Mouse (Mus musculus): ENCODE measurements at regions not wholly inside any gene's neighbourhood (a gene's known extent, or its start where the extent isn't known, plus 50 kb on each side); places are given as distances from the start of the nearest gene placed in this dataset.

DNA sequence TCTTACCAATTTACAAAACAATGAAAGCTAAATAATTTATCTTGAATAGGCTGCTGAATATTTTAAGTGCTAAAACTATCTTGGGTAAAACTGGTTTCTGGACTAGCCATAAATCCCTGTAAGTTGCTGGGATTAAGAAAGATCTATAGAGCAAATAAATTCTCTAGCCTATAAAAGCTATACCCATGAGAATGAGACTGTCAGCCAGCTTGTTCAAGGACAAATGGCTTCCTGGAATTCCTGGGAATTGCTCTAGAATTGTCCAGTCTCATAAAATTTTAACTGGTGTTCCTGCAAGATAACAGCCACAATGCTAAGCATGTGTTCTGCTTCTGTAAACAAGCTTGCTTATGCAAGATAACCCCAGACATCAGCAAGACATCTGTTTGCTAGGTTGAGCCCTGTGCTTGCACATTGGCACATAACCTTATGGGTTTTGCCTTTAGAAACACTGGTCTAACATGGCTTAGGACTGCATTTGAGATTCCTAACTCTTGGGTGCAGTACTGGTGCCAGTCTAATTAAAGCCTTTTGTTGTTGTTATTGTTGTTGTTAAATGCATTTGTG is 180.2 kb upstream of the Syt10 start:
- no peak for DNase-seq

DNA sequence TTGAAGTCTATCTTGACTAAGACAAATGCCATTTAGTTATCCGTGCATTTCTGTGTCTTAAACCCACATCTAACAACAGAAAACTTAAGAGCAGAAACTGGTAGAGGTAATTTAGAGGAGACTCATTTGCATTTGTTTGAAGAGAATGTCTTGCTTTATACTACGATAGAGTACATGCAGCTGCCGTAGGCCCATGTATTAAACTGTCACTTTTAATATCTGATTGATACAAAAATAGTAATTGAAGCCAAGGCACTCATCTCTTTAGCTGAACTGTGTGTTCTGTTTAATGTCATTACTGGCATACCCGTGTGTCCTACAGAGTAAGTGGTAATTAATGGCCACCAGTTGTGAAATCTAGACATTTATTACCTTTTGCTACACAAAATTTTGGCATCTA is 181.5 kb upstream of the Syt10 start:
- DNase-seq, result no peak

DNA sequence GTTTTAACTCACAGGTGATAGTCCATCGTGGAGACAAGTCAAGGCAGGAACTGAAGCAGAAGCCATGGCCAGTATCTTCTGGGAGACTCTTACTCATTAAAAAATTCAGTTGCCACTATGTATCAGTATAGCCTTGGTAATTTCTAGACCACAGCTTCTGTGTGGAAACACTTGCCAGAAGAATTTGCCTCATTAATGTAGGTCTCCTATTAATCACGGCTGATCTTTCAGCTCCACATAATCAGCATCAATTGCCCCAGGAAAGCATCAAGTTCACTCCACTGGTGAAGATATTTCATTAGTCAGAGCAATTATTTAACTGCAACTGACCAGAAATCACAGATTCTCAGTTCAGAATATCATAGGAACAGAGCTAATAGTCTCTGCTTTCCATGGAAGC is 189.8 kb upstream of the Alg10b start:
- DNase-seq, result peak; percentile 75

DNA sequence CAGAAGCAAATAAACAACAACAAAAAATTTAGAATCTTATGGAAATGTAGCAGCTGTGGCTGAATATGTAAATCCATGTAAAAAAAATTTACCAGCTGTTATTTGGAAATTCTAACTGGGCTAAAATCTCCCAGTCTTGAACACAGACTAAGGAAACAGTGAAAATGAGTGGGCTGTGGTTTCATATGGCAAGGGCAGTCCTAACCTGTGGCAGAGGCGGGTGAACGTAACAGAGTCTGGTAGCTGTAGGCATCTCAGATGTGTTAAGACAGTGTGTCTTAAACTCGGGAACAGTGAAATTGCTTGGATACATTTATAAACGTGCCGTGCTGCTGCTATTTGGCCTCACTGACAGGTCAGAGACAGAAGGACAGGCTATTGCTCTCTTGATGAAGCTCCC is 178.4 kb upstream of the Alg10b start:
- no peak for DNase-seq

DNA sequence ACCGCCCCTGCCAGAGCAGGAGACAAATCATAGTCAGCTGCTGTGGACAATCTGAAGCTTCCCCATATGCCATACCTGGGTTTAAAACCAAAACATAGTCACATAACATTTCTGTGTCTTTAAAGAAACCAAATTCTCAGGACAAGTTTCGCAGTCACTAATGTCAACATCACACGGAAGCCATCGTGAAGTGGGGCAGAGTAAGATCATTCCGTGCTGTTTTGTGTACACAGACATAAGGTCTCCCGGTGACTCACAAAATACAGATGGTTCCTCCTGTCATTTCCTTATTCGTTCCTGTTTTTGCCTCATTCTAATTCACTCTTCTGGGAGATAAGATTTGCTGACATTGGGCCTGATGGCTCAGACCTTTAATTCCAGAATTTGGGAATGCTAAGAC is 162.1 kb upstream of the Alg10b start:
- DNase-seq, result no peak

DNA sequence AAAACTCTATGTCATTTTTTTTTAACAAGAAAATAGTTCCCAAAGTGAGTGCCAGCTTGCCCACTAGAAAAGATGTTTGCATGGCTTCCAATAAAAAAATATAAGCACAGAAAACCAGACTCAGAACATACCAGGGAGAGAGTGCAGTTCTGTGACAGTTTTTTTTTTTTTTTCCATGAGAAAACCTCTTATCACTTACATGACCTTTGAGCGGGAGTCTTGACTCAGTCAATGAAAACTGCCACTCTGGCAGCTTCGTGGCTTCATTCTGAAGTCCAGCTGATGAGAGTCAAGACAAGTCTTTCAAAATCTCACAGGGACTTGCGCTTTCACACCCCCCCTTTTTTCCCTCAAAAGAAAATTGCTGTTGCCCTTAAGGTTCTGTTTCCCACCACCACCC is 158.3 kb upstream of the Alg10b start:
- no peak for DNase-seq

DNA sequence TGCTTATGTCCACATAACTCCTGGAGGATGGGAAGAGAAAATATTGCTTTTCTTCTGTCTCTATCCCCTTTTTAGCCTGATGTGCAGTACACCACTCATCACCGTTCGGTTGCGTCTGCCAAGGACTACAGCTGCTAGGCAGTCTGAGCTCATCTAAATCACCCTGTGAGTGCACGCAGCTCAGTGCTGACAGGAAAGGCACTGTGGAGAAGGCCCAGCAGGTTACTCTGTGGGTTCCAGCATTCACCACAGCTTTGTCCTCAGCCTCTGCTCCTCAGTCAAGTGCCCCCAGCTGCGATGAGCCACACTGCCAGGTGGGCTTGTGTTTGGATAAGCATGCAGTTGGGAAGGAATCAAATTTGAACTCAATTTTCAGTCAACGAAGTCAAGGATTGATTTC is 152.0 kb upstream of the Alg10b start:
- DNase-seq, result peak; percentile 27

DNA sequence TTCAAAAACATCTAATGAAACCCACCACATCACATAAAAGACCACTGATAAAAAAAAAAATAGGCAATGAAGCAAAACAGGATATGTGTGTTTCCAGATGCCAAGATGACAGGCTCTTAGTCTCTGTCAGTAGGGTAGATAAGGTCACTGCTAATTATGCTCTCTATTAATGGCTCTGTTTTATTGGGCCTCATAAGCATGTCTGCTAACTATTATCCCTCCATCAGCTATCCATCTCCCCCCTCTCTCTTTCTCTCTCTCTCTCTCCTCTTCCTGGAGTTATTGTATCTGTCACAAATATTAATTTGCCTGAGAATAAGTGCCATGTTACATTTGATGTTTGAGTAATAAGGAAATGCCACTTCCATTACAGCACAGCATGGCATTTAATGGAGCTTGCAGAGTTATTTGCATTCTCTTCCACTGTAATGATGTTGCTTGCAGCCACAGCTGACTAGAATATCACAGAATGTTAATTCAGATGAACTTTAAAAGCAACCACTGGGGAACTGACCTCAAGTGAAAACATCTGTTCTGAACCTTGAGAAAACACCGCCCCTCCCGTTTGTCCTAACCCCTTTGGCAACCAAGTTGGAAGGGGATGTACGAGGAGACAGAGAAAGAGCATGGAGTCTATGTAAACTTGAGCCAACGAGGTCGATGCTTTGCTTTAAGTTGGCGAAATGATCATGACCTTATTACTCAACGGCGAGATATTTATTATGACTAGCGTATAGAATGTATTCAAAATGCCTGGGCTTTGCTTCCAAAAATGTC is 141.7 kb upstream of the Alg10b start:
- peak; percentile 12 for DNase-seq

DNA sequence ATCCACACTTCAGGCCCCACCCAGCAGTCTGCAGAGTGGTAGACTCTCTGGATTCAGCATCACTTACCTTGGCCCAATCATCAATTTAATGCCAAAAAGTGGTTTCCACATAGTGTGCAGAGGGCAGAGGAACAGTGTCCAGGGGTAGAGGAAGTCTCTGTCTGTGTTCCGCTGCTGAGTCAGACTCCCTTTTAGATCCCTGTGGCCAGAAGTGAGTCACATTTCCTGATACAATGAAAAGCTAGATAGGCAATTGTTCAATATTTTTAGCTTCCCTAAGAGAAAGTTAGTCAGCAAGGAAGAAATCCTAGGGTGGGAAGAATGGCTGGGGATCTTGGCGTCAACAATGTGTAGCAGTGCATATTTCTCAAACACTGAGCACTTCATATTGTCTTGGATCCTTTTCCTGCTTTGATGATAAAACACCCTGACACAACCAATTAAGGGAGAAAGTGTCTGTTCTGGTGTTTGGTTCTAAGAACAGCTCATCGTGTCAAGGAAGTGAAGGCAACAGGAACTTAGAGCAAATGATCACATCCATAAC is 114.6 kb upstream of the Alg10b start:
- no peak for DNase-seq

DNA sequence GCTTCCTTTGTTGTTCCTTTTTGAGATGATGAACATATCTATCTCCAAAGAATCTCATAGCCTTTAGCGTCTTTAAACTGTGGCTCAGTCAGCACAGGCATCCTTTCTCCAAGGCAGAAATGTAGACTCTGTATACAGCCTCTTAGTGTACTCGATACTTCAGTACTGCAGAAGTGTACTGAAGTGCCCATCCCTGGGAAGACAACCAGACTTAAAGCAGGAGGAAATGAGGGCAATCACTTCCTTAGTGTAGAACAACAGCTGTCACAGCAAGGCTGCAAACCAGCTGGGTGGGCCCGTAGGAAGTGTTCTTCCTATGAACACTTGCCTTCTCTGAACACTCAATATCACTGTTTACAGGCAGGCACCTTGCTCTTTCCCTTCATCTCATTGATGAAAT is 110.5 kb upstream of the Alg10b start:
- DNase-seq, result no peak

DNA sequence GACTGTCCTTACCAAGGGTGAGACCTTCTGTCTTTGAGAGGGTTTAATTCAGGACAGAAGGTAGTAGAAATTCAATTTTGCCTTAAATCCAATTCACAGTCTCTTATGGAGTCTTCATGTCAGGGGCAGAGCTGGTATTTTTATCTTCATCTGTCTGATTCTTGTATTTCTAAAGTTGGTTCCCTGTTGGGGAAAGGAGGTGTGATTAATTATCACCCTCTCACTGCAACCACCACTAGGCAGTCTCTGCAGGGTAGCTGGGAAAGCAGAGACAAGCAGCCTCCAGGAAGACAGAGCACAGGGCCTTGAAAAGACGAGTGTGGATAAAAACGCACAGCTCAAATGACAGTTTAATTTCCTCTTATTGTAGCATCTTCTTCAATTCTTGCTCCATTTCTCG is 104.4 kb upstream of the Alg10b start:
- no peak for DNase-seq

DNA sequence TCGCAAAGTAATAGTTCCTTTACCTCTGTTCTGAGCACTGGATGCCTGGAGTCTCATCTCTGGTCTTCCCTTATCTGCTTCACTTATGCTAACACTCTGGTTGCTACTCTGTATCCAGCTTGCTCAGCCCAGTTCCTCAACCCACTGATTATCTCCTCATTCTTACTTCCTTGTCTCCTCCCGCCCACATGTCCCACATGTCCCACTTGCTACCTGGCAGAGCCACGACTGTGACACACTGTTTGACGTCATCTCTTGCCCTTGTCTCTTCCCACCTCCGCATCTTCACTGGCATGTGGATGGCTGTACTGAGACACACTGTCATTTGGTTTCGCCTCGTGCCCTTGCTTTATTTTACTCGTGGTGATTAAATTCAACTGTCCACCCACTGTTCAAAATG is 100.1 kb upstream of the Alg10b start:
- no peak for DNase-seq

DNA sequence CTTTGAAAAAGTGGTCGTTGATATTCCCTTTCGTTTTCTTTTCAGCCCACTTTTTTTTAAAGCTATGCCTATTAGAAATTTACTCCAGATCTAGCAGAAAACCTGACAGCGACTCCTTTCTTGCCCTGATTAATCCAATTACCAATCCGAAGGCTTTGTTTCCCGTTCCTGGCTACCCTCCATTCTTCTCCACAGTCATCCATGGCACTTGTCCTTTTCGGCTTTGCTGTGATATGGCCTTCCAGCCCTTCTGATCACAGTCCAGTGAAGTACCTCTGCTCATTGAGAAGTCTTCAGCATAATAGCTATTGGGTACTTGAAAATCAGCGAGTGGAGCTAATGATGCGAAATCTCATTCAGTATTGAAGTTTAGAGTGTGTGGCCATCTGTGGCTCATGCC is 99.0 kb upstream of the Alg10b start:
- DNase-seq, result peak; percentile 14

DNA sequence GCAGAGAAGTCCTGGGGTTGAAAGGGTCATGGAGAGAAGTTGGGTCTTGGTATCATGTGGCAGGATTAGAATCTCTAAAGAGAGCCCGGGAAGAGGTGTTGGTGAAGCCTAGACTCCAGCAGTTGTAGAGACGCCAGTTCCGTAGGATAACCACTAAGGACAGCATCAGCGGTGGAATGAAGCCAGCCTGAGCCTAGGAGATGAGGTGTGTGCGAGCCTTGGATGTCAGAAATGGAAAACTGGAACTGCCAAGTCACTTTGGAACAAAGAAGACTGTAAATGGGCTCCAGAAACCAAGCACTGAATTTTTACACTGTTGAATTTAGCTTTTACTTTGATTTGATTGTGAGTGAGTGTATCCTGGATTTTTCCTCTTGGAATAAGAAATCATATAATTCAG is 92.3 kb upstream of the Alg10b start:
- DNase-seq, result no peak

DNA sequence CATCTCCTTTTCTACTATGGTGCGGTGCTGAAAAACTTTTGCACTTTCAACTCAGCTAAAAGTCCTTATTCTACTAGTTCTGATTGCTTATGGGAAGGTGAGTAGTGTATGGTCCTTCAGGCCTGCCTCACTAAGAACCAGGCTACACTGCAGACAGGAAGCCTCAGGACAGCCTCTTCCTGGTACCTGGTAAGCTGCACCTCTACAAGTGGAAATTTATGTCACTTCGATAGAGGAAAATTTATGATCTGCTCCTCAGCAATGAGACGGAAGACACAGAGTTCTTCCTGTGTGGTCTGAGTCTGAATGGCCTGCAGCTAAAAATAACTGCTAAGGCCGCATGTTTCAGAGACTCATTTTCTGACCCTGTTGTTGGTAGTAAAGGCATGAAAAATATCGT is 83.1 kb upstream of the Alg10b start:
- no peak for DNase-seq

DNA sequence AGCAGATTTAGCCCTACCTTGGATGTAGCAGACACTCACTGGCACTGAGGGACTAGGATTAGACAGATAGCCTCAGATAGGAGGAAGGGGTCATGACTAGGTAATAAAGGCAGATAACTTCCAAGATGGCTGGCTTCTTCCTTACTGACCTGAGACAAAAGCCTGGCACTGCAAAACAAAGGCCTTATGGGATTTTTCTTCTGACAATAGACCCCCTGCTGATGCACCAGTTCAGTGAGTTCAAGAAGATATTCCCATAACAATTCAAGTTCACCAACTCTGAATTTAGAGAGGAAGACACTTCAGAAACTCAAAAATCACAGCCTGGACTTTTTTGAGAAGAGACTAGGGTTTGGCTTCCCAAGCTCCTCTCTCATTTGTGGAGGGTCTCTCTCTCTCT is 75.4 kb upstream of the Alg10b start:
- no peak for DNase-seq

DNA sequence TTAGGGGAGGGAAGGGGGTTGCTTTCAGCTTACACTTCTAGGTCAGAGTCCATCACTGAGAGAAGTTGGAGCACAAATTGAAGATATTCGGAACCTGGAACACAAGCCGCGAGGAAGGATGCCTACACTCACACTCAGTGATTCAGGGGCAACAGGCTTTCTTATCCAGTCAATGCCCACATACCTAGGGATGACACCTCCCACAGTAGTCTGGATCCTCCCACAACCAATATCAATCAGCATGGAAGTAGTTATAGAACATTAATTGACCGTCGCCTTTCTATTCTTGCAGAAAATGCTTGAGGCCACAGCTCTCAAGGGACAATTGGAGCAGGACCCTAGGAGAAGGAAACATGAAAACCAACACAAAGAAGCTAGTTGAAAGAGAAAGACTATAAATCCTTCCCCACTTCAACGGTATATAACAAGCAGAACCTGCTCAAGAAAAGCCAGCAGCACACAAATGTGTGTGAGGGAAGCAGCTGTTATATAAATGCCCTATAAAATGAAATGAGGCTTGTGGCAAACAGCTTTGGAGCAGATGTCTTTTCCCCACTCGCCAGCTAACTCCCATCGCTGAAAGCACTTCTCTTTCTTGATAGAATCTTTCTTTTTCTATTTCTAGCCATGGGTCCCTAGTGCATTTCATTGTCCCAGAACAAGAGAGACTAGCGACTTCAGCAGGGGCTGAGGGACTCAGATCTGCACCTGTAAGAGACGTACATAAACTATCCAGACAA is 70.1 kb upstream of the Alg10b start:
- no peak for DNase-seq

All from retina, postnatal 1 day (tissue).